Mouse (Mus musculus) C2C12 (cell line): Measurements from ENCODE around the gene Nudt2. TPM values are rescaled to one million over a fixed set of nuclear protein-coding genes. Genes with fewer than 3 reads are reported as not detected.

Experiments used
- H3K27me3 ChIP-seq: one replicate; pipeline ENCODE4 v1.6.1; 2011; ENCODE audit not compliant: control insufficient read depth, insufficient read depth, insufficient read length
- H3K36me3 ChIP-seq: one replicate; pipeline ENCODE4 v1.6.1; 2011; ENCODE audit not compliant: control insufficient read depth, insufficient read depth
- H3K4me3 ChIP-seq: one replicate; pipeline ENCODE4 v1.5.1; 2011; ENCODE audit warnings: mild to moderate bottlenecking, control low read depth; ENCODE audit not compliant: poor library complexity, insufficient read depth, severe bottlenecking
- H3K79me2 ChIP-seq: one replicate; pipeline ENCODE4 v1.6.1; 2011; ENCODE audit not compliant: control insufficient read depth, insufficient read depth
- H3K79me3 ChIP-seq: one replicate; pipeline ENCODE4 v1.6.1; 2011; ENCODE audit warnings: low read depth, control low read depth
- H3ac ChIP-seq: one replicate; pipeline ENCODE3; 2011; ENCODE audit warnings: low read depth; ENCODE audit not compliant: control insufficient read depth, insufficient read length
- CEBPB ChIP-seq: IDR thresholded peaks from one replicate; pipeline ENCODE4 v1.6.1; 2011; ENCODE audit warnings: low read depth, mild to moderate bottlenecking, control low read depth, moderate library complexity
- CTCF ChIP-seq: IDR thresholded peaks from one replicate; pipeline ENCODE4 v1.5.1; 2011; ENCODE audit not compliant: control insufficient read depth, insufficient read depth, insufficient read length
- FOSL1 ChIP-seq: IDR thresholded peaks from one replicate; pipeline ENCODE4 v1.8.0; 2011; ENCODE audit warnings: mild to moderate bottlenecking, low read length; ENCODE audit not compliant: poor library complexity, insufficient read depth, severe bottlenecking
- MAX ChIP-seq: IDR thresholded peaks from one replicate; pipeline ENCODE4 v1.6.1; 2011; ENCODE audit warnings: mild to moderate bottlenecking, control low read depth
- MYOD1 ChIP-seq: IDR thresholded peaks from one replicate; pipeline ENCODE4 v1.6.1; 2011; ENCODE audit warnings: low read depth; ENCODE audit not compliant: control insufficient read depth, insufficient read length
- MYOG ChIP-seq: IDR thresholded peaks from one replicate; pipeline ENCODE4 v1.6.1; 2011; ENCODE audit not compliant: control insufficient read depth, insufficient read length; ENCODE audit errors: extremely low read depth
- USF1 ChIP-seq: IDR thresholded peaks from one replicate; pipeline ENCODE4 v1.6.1; 2011; ENCODE audit warnings: low read depth, mild to moderate bottlenecking, control low read depth, moderate library complexity
- polyA plus RNA-seq: library from polyadenylated mRNA; unstranded; fragments of >200 nt; fragmentation: generic; extraction: Trizol; gene quantifications from one replicate; pipeline ENCODE4 v1.2.1, GENCODE M21; 2012; ENCODE audit warnings: missing spikeins

Nudt2 gene
- polyA plus RNA-seq, 1 experiment: 27.3 TPM

- H3K4me3 ChIP-seq: no peak overlapping the region
Measured at GRCm38 (mm10) chr4:41497046-41497445, 32.1 kb downstream of the Nudt2 start.

GRCm38 (mm10) chr4:41497579-41497978 lies 32.6 kb downstream of the Nudt2 start:
- no peaks in the 10 kb centered on the region for H3K79me2 ChIP-seq
- no peak overlapping the region for H3ac ChIP-seq
- H3K27me3 ChIP-seq: no peaks in the 10 kb centered on the region
- H3K36me3 ChIP-seq: no peaks in the 10 kb centered on the region
- H3K79me3 ChIP-seq: no peaks in the 10 kb centered on the region
- H3K4me3 ChIP-seq: no peak overlapping the region
- TF ChIP-seq MYOG: no peak
- no peak for TF ChIP-seq CEBPB
- no peak for TF ChIP-seq FOSL1
- TF ChIP-seq MAX: no peak
- TF ChIP-seq CTCF: no peak
- no peak for TF ChIP-seq USF1
- no peak for TF ChIP-seq MYOD1

More at GRCm38 (mm10) chr4:41497046-41497445, 32.1 kb downstream of the Nudt2 start:
- Histone ChIP-seq H3K79me3 (no peaks in the 10 kb centered on the region), H3K36me3 (no peaks in the 10 kb centered on the region), H3K27me3 (no peaks in the 10 kb centered on the region), H3K79me2 (no peaks in the 10 kb centered on the region), H3ac (no peak overlapping the region)
- TF ChIP-seq USF1 (no peak), MAX (no peak)

DNA sequence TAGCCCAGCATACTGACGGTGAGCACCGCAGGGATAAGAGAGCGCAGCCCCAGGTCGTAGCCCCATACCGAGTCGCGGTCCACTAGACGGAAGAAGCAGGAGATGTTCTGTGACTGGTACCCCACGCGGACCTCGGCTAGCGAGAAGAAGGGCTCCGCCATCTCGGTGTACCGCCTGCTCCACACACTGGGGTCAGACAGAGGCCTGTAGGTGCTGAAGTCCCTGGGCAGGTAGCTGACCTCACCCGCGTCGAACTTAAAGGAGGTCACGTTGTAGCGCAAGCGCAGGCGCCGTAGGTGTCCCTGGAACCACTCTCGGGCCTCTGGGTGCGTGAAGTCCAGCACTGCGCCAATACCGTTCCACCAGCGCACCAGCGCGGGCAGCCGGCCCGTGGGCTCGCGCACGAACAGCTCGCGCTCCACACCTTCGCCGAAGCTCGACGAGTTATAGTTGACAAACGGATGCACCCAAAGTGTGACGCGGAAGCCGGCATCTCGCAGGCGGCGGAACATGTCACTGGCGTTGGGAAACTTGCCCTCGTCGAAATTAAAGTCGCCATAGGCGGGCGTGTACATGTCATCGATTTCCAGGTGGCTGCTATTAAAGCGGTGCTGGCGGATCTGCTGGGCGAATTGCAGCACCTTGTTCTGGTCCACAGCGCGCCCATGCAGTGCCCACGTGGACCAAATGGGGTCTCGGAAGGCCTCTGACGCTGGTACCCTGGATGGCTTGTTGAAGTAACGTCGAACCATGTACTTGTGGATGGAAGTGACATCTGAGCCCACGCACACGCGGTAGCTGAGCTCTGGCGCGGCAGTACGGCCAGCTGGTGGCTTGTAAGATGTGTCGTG lies 33.3 kb downstream of the Nudt2 start:
- TF ChIP-seq CTCF (no peak), USF1 (no peak), MAX (no peak), MYOD1 (no peak), FOSL1 (no peak), CEBPB (no peak), MYOG (no peak)
- Histone ChIP-seq H3K4me3 (no peak overlapping the region), H3ac (no peak overlapping the region), H3K79me2 (no peaks in the 10 kb centered on the region), H3K27me3 (no peaks in the 10 kb centered on the region), H3K79me3 (no peaks in the 10 kb centered on the region), H3K36me3 (no peaks in the 10 kb centered on the region)

DNA sequence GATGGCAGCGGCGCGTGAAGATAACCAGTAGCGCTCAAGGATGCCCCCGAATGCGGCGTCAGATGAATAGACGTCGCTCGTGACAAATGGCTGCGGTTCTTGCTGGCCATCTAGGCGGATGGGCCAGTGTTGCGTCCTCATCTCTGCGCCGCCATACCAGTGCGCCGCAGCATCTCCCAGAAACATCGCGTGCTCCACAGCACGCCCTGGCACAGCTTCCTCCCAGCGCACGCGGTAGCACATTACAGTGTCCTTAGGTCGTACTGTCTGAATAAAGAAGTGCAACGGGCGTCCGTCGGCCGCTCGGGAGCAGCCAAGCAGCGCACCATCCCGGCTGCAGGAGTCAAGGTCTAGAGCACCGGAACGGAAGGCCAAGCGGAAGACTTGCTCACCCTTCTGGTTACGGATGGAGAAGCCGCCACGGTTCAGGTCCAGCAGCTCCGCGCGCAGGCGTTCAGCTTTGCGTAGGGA lies 34.0 kb downstream of the Nudt2 start:
- no peak overlapping the region for H3K4me3 ChIP-seq
- H3K36me3 ChIP-seq: no peaks in the 10 kb centered on the region
- no peaks in the 10 kb centered on the region for H3K79me3 ChIP-seq
- no peaks in the 10 kb centered on the region for H3K79me2 ChIP-seq
- H3K27me3 ChIP-seq: no peaks in the 10 kb centered on the region
- H3ac ChIP-seq: no peak overlapping the region
- no peak for TF ChIP-seq MYOD1
- no peak for TF ChIP-seq MAX
- no peak for TF ChIP-seq CEBPB
- no peak for TF ChIP-seq USF1
- no peak for TF ChIP-seq FOSL1
- TF ChIP-seq MYOG: no peak
- no peak for TF ChIP-seq CTCF

GRCm38 (mm10) chr4:41499619-41500018 lies 34.7 kb downstream of the Nudt2 start:
- Histone ChIP-seq H3K79me2 (no peaks in the 10 kb centered on the region), H3K27me3 (no peaks in the 10 kb centered on the region), H3K79me3 (no peaks in the 10 kb centered on the region), H3ac (no peak overlapping the region), H3K4me3 (no peak overlapping the region), H3K36me3 (no peaks in the 10 kb centered on the region)
- TF ChIP-seq FOSL1 (no peak), CEBPB (no peak), USF1 (no peak), MAX (no peak), CTCF (no peak), MYOD1 (no peak), MYOG (no peak)

- TF ChIP-seq MYOG (no peak), MYOD1 (no peak), USF1 (no peak), MAX (no peak), FOSL1 (no peak), CEBPB (no peak), CTCF (no peak)
- Histone ChIP-seq H3K36me3 (no peaks in the 10 kb centered on the region), H3ac (no peak overlapping the region), H3K79me3 (no peaks in the 10 kb centered on the region), H3K4me3 (no peak overlapping the region), H3K79me2 (no peaks in the 10 kb centered on the region), H3K27me3 (no peaks in the 10 kb centered on the region)
Measured at GRCm38 (mm10) chr4:41500787-41501186, 35.8 kb downstream of the Nudt2 start.
